Mouse (Mus musculus) frontal cortex, postnatal 25 days (tissue): ENCODE data around the gene Hdac4.

Experiments used
- DNase-seq, 2 experiments: peaks; one replicate each; pipeline ENCODE4 v3.0.0; 2022; ENCODE audit warnings: low spot score in 2 of 2

The Hdac4 gene

DNA sequence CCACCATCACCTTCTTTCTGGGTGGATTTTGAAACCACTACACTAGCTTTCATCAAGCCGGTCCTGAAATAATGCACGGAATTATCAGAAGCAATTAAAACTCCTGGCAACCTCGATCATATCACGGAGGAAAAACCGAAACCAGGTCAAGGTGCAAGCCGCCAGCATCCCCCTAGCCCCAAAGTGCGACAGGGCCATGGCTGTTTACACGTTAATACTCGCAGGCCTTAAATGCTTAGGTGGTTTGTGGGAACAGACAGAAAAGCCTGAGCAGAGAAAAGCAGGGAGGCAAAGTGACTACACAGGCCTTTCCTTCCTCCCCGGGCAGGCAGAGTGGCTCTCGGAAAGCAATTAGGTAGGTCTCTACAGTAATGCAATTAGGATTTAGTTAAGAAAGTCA, 16.4 kb downstream of the Hdac4 start:
- DNase-seq = no peak

DNA sequence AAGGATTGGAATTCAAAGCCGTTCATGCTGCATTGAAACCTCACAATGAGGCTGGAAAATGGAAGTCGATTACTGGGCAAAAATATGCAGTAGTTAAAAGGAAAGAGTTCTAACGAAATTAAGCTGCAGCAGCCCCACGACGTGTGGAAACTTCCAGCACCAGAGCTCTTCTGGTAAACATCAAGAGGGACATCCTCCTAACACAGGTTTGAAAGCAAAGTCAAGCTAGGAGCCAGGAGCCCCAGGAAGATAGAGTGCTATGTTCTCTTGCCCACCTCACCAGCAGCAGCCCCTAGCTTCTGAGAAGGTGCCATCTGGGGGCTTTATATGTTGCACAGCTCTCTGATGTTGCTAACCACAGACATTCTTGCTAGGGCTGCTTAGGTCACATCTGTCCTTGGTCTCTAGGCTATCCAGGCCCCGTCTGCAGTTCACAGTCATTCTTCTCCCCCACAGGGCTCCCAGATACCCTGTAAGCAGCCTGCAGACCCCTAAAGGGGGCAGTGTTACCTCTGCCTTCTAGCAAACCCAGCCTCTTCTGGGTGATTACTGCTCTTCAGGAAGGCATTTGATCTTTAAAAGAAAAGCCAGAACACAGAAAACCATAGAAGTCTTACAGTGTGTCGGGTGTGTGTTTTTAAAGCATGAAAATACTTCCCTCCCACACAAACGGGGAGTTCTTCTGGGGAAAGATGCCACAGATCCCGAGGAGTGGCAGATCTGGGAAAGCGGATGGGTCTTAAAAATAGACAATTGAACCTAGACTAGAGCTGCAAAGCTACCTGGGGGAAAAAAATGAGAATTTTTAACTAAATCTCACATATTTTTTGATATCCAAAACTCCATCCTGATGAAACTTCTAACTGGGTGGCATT, 17.2 kb downstream of the Hdac4 start:
- no peak for DNase-seq

DNA sequence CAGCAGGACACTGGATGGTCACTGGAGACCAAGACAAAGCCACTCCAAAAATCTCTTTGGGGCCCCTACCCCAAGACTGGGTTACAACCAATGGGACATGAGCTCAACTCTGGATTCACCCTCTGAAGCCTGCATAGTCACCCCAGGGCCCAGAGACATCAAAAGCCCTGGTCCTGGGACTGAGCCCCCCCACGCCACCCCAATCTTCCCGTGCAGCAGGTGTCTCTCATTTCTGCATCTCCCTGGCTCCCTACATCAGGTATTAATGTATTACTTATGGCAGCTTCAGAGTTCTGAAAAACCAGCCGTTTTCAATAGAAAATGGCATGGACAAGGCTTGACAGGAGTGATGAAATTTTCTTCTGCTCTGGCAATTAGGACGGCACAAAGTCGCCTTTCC, 17.9 kb downstream of the Hdac4 start:
- no peak for DNase-seq

DNA sequence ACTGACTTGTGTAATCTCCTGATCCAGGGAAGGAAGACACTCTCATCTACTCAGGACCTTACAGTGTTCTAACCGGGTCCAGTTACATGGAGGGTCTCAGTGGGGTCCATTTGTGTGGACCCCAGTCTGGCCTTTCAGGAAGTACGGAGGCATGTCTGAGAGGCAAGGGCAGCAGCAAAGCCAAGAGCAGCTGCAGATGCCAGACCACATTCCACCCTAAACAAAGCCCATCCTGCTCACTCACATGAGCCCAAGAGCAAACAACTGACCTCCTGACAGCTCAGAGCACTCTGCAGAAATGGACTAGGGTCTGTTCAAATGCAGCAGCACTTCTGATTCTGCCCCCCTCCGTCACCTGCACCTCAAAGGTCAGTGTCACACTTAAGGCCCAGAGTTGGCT, 18.3 kb downstream of the Hdac4 start:
- no peak for DNase-seq

DNA sequence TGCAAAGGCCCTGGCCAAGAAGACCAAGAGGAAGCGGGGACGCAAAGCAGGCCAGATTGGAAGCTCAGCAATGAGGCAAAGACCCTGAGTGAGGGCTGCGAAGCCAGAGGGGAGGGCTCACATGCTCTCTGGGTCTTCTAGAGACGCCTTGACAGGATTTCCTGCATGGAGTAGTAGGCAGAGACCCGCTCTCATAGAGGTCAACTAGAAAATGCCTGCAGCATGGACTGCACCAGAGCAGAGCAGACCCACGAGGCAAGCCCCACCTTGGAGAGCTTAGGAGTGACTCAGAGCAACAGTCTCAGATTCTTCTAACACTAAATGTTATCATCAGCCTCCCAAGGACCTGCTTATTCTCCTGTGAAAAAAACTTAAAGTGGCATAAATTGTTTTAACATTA, 20.2 kb downstream of the Hdac4 start:
- no peak for DNase-seq

DNA sequence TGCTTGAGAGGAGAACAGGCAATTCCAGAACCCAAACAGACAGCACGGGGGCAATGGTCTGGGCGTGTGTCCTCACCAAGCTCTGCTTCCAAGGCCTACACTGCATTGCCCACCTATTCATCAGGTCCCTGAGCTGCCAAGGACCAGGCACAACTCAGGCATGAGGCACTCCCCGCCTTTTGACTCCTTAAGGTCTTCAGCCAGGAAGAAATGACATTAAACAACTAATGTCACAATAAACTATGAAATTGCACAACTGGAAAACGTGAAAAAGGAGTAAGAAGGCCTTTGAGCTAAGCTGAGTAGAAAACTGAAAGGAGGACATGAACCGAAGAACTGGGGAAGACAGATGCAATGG, 20.6 kb downstream of the Hdac4 start:
- DNase-seq = no peak

DNA sequence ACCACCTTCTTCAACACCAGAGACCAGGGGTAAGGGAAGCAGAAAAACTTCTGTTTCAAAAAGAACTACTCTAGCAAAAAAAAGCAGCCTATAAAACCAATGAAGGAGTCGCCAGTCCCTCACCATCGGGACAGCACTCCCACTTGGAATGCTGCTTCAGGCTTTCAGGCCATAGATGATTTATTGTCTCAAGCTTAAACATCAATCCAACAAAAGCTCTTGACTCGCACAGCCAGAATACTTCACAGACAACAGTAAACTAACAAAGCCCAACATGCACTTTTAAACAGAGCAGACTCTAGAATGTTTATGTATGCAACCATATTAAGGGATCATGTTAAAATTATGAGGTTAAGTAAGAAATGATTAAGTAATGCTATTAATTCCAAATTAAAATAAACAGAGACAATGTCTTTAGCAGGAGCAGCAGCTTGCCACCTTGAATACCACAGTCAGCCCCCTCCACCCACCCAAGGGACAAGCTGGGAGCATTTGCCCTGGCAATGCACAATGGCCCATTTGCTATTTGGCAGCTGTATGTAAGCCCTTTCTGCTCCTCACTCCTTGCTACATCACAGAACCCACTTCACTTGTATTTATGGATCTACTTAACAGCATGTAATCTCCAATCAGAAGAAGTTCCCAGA, 21.1 kb downstream of the Hdac4 start:
- DNase-seq = no peak

DNA sequence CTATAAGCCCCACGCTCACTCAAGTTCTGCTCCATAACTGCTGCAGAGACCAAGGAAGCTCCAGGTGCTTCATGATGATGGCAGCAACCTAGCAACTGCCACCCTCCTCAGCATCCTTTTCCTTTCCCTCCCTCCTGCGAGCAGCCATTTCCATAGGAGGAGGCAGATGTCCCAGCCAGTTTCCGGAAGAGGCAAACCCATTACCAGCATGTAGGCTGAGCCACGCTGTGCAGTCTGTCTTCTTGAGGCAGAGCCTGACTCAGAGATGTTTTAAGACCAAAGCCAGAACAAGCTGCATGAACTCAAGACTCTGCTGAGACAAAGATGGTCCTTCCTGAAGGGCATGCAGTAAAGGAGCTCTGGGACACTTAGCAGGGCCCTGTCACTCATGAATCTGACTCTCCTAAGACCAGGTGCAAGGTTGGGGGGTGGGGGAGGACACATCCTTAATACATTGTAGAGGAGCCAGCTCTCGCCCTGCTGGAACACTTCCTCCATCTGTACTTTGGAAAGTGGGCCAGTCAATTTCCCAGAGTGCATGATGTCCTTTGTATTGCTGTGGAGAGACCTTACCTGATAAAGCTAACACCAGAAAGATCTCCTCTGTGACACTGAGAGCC, 24.8 kb downstream of the Hdac4 start:
- peak in 1 of 2 experiments; percentile 32 for DNase-seq

DNA sequence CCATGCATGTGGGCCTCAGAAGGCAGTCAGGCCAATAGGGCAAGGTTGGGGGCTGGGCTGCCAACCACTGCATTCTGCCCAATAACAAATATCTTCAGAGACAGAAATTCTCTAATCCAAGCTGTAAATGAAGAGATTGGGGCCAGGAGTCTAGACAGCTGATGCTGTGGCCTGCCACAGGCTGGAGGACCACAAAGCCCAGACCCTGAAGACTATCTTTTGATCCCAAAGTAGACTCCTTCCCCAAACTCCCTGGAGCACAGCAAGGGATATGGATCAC, 25.8 kb downstream of the Hdac4 start:
- no peak for DNase-seq

DNA sequence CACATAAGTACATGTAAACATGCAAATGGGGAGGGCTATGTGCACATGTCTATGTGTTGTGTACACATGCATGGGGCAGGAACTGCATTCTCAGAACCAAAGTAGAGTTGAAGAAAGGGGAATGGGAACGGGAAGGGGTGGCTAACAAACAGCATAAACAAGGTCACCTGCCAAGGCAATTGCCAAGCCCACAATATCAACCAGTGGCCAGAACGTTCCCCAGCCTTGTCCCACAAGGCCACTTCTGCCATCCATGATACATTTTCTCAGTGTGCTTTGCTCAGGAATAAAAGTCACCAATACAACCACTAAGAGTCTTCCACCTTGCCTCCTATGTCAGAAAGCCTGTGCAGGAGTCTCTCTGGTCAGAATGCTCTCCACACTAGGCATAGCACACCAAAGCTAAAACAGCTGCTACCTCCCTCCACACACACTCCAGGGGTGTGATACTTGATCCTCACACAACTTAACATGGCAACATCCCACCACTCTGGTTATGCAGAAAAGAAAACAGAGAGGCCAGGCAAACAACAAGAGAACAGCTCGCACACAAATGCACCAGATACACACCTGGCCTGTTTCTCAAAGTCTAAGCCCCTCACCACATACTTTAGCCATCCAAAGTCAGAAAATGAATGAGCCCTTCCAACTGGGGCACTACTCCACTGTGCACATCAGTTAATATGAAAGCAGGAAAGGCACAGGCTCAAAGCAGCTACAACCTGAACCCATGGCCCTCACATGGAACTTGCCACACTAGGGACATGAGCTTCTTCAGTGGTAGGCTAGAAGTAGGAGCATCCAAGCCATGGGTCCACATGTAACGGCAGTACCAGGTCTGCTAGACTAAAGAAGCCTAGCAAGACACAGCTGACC, 26.4 kb downstream of the Hdac4 start:
- no peak for DNase-seq

DNA sequence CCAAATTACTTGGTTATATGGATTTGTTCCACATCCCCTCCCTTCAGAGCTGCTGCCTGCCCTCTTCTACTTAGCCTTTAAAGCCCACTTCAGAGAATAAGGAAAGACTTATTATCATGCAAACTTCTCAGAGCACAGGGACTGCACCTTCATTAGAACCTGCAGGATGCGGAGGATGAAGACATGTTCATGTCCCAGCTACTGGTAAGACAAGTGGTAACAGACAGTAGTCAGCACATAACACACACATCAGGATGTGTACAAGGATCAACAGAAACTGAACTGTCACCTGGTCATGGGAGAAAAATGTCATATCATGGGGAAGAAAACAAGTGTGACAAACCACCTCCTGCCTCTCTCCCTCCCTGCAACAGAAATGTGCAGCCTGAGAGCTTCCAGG, 31.6 kb downstream of the Hdac4 start:
- no peak for DNase-seq

DNA sequence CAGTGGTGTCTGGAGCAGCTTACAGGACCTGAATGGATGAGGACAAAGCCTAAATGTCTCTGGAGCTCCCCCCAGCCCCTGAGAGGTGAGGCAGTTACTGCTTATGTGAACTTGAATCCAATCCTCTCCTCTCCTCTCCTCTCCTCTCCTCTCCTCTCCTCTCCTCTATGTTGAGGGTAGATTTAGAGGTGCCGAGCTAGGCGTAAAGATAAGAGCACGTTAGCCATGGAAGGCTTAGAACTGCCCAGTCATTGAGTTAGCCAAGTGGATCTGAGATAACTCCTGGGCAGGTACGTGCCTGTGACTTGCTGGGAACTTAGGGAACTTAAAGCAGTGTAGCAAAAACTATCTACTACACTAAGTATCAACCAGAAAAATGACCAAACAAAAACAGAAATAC, 35.7 kb downstream of the Hdac4 start:
- DNase-seq = no peak

DNA sequence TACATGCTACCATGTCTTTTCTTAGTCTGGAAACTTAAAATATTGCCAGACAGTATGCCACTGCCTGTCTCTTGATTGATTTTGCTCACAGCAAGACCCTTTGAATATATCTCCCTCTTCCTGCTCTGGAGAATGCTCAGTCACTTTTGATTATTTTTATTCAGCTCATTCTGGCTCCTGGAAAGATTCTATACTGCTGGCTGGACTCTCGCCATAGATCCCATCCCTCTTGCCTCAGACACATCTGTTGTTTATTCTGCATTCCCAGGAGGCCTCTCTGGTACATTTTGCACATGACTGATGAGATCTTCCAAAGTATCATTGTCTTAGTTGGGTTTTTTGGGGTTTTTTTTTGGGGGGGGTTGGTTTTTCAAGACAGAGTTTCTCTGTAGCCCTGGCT, 45.3 kb downstream of the Hdac4 start:
- no peak for DNase-seq

DNA sequence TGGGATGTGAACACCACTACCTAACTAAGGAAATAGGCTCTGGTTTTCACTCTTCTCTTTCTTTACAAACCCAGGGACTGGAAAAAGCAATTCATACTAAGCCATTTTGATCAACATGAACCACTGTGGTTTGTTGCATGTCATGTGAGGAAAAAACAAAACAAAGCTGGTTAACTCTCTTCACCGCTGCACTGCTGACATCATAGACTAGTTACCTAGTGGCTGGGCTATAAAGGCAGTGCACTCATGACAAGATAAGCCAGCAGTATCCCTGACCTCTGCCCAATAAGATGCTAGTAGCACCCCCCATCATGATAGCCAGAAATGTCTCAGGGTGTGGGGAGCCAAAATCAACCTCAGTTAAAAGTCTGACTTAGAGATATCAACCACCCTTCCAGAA, 47.0 kb downstream of the Hdac4 start:
- no peak for DNase-seq

DNA sequence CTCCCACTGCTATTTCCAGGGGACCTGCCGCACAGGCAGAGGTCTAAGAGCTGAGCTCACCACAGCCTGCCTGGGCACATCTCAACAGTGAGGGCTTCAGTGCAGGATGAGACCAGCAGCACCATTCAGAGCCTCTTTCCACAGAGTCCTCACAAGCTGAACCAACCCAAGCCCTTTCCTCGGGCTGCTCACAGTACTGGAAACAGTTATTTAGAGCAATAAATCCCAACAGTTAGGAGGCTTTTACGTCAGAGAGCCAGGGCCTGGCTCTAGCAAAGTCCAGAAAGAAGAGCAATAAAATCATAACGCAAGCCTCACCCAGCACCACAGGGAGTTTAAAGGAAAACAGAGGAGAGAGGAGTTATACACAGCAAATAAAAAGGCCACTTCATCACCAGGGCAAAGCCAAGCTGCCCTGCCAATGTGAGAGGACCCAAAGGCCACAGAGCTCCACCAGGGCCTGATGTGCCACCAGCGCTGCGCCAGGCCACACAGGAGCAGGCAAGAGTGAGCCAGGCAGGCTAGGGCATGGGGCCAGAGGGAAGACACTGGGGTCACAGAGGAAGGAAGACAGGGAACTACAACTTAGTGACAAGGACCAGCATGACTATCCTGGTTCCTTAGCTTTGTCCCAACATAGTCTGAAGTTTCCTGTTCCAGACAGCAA, 50.5 kb downstream of the Hdac4 start:
- no peak for DNase-seq

DNA sequence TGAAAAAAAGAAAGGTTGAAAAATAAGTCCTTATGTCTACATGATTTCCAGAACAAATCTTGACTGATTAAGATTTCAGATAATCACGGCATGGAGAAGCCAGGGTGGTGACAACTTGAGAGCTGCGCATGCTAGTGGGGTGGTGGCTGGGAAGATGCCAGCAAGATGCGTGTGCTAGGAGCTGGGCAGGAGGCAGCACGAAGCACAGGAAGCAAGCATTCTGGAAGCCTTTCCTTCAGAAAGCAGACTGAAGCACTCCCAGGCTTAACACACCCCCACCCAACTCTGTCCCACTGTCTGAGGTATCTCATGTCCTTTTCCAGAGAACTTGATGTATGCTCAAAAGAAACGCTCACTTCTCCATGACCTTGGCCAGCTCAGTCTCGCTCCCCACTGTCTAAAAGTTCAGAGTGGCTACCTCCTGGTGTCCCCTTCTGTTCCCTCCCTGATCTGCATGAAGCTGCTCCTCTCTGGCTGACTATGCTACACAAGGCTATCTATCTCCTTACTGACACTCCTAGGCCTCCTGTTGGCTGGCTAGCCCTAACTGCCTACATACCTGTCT, 52.1 kb downstream of the Hdac4 start:
- no peak for DNase-seq

DNA sequence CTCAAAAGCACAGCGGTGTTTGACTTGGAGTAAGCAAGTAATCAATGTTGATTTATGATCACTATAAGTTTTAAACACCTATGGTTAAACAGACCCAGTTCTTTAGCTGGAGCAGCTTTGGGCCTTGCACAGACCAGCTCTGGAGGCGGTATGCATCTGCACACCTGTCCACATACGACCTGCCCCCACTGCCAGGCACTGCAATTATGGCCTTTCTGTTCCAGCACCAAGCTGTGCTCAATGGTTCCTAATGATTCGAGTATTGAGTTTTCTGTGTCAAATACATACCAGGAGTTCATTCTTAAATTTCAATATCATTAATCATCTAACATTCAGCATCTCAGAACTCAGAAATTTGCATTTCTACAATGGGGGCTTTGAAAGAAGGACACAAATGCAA, 52.7 kb downstream of the Hdac4 start:
- no peak for DNase-seq

DNA sequence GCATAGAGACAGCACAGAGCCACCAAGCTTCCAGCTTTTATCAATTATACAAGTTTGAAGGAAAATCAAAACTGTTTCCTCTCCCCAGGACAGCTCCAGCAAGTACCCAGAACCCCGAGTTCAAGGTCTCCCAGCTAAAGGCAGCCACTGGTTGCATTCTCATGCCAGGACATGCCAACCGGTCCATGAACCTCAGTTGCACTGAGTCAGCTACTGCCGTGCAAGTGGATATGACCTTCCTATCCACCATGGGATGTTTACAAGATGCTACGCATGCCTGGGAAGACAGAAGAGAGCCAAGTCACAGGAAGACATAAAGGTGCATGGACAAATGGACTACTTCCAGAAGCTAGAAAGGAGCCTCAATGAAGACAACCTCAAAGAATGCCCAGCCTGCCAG, 56.5 kb downstream of the Hdac4 start:
- no peak for DNase-seq

DNA sequence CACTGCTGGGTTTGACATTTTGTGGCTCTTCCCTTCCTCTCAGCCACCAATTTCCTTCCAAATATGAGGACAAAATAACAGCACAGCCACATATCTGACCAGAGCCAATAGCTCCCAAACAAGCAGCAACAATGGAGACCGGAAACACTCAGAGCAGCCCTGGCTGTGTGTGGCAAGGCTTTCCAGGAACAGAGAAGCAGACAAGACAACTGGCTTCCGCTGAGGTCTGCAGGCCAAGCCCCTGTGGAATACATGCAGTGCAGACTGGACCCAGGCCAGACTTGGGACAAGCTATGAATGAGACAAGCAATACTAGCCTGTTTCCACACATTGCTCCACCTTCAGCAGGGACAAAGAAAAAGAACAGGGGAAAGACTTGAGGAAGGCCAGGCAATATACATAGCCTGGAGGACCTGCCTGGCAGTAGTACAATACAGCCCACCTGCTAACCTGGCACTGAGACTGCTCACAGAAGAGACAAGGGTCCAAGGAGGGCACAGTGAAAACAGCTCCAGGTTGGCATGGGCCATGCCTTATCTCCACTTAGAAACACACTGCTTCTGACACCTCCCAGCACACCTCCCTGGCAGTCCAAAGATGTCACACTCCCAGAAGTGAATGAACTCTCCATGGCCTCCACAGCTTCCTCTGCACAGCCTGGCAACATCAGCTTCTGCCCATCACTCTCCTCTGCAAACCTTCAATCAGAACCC, 58.2 kb downstream of the Hdac4 start:
- no peak for DNase-seq

DNA sequence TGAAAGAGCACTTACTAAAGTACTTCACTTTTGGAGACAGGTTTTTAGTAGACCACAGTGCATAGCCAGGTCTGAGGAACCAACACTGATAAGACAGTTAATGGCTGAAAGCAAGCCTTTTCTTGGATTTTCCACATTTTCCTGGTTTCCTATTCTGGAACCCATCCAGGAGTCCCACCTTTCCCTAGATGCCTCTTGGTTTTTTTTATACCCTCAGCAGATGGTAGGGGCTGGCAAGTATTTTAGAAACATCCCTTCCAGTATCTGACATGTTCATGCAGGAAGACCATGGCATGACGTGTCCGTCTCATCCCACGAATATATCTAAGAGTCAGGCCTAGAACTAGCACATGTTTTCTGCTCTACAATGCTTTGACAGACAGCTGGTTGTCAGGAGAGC, 59.1 kb downstream of the Hdac4 start:
- no peak for DNase-seq

DNA sequence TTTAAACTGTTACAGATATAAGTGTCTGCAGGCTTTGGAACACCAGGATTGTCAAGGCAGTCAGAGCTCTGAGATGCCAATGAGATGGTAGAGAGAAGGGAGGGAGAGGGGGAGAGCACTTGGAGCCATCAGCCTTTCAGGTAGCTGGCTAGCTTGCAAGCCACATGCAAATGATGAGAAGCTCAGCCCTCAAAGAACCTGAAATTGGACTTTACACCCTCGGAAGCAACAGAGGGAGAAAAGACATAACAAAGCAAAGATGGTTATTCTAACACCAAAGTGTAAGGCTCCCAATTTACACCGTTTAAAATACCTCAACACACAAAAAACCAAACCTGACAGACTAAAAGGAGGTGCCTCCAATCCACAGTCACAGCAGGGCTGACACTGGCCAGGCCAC, 63.3 kb downstream of the Hdac4 start:
- DNase-seq = no peak
